8 mouse cellular contexts compared by ENCODE assay signal in the genomic region with DNA sequence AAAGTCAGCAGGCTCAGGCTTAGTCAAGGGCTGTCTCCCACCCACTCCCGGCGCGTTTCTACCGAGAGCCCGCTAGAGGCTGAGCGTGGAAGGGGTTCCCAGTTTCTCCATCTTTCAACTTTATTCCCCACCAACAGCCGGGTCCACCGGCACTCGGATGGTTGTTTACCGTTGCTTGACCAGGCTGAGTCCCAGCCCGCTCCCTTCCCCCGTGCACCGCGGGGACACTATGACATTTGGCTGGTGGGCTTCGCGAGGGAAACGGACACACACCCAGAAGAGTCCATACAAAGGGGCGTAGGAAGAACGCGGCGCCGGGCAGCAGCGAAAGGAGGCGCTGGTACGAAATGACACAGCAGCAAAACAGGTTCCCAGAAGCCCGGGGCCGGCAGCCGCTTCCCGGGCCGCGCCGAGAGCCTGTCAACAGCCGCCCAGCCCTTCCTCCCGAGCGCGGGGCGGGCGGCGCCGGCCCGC. TPM values are rescaled to one million over a fixed set of nuclear protein-coding genes. Genes with fewer than 3 reads are reported as not detected.
A peak's percentile ranks its signal among the peaks of the same experiment; 100 is the strongest.
DNase-seq lines count a peak whose midpoint lies in the region; ATAC-seq lines count a peak whose summit lies in the region.

No protein-coding gene starts in this region.

- H3K27ac ChIP-seq in forebrain, embryonic 14.5 days (ENCODE audit: low read depth, low read length): peak overlapping the region; percentile 58; the same call in 1 of the 2 replicates
- H3K27ac ChIP-seq in hindbrain, embryonic 14.5 days: peak overlapping the region; percentile 27; the same call in 1 of the 2 replicates
- peak overlapping the region; percentile 68 for H3K27ac ChIP-seq in limb, embryonic 11.5 days (replicated peaks; ENCODE audit: low read depth, low read length)
- peak overlapping the region; percentile 80 for H3K27ac ChIP-seq in midbrain, embryonic 13.5 days

- peak overlapping the region; percentile 84 for H3K4me2 ChIP-seq in forebrain, embryonic 14.5 days (ENCODE audit: low read length)
- peak overlapping the region; percentile 77 for H3K4me2 ChIP-seq in hindbrain, embryonic 14.5 days (replicated peaks)
- H3K4me2 ChIP-seq in limb, embryonic 11.5 days (ENCODE audit: low read depth, severe bottlenecking): peak overlapping the region; percentile 93
- H3K4me2 ChIP-seq in midbrain, embryonic 13.5 days (replicated peaks): peak overlapping the region; percentile 94

- DNase-seq in heart, adult 11 months: peak; percentile 91
- DNase-seq in heart, adult 8-10 months (ENCODE audit: low spot score): no peak
- peak; percentile 65 for DNase-seq in forebrain, embryonic 14.5 days (ENCODE audit: low spot score)
- peak; percentile 46 for DNase-seq in hindbrain, embryonic 14.5 days (ENCODE audit: low spot score)
- DNase-seq in limb, embryonic 11.5 days (ENCODE audit: low spot score): peak; percentile 65
- DNase-seq in spleen, postnatal 14 days (ENCODE audit: low spot score in 2 of 2): peak; percentile 26 to 46

- peak; percentile 34; the same call in 1 of the 2 replicates for ATAC-seq in cerebellum, adult (ENCODE audit: insufficient number of reproducible peaks, low FRiP score, low TSS enrichment)
- peak; percentile 13; the same call in 1 of the 2 replicates for ATAC-seq in forebrain, embryonic 14.5 days
- peak; percentile 13; the same call in 1 of the 2 replicates for ATAC-seq in hindbrain, embryonic 14.5 days (ENCODE audit: low FRiP score)
- peak; percentile 31; the same call in 1 of the 2 replicates for ATAC-seq in limb, embryonic 11.5 days (ENCODE audit: insufficient number of reproducible peaks, low FRiP score, low TSS enrichment, low read depth)
- peak; percentile 34 for ATAC-seq in midbrain, embryonic 13.5 days

- WGBS in forebrain, embryonic 14.5 days: 1% methylated on average over 25 of the region's 41 CpGs
- WGBS in hindbrain, embryonic 14.5 days: under 1% methylated on average over 32 of the region's 41 CpGs
- WGBS in limb, embryonic 11.5 days: under 1% methylated on average over 36 of the region's 41 CpGs
- 0% methylated on average over 34 of the region's 41 CpGs for WGBS in midbrain, embryonic 13.5 days

- peak overlapping the region; percentile 68 for H3K9ac ChIP-seq in forebrain, embryonic 14.5 days (ENCODE audit: low read length)
- H3K9ac ChIP-seq in hindbrain, embryonic 14.5 days: peak overlapping the region; percentile 51
- peak overlapping the region; percentile 70 for H3K9ac ChIP-seq in limb, embryonic 11.5 days (ENCODE audit: low read length)
- H3K9ac ChIP-seq in midbrain, embryonic 13.5 days (replicated peaks): peak overlapping the region; percentile 73

- H3K4me3 ChIP-seq in forebrain, embryonic 14.5 days (ENCODE audit: low read depth, low read length): peak overlapping the region; percentile 69
- H3K4me3 ChIP-seq in hindbrain, embryonic 14.5 days (replicated peaks; ENCODE audit: low read length): peak overlapping the region; percentile 48
- H3K4me3 ChIP-seq in limb, embryonic 11.5 days (ENCODE audit: low read depth, low read length): peak overlapping the region; percentile 77
- H3K4me3 ChIP-seq in midbrain, embryonic 13.5 days (replicated peaks): peak overlapping the region; percentile 90

- no peaks in the 10 kb centered on the region for H3K36me3 ChIP-seq in forebrain, embryonic 14.5 days (ENCODE audit: control insufficient read depth, insufficient read depth, low read length)
- no peaks in the 10 kb centered on the region for H3K36me3 ChIP-seq in hindbrain, embryonic 14.5 days (replicated peaks; ENCODE audit: control insufficient read depth, insufficient read depth)
- no peaks in the 10 kb centered on the region for H3K36me3 ChIP-seq in limb, embryonic 11.5 days (ENCODE audit: control insufficient read depth, insufficient read depth, low read length)
- no peaks in the 10 kb centered on the region for H3K36me3 ChIP-seq in midbrain, embryonic 13.5 days

- peaks cover 15% of the 10 kb centered on the region for H3K4me1 ChIP-seq in forebrain, embryonic 14.5 days (ENCODE audit: control insufficient read depth, insufficient read depth, low read length)
- H3K4me1 ChIP-seq in hindbrain, embryonic 14.5 days (replicated peaks; ENCODE audit: control insufficient read depth, insufficient read depth, low read length): peaks cover 20% of the 10 kb centered on the region
- peaks cover 6% of the 10 kb centered on the region; the same call in 1 of the 2 replicates for H3K4me1 ChIP-seq in limb, embryonic 11.5 days (ENCODE audit: control insufficient read depth, insufficient read depth, low read length)
- peaks cover 26% of the 10 kb centered on the region for H3K4me1 ChIP-seq in midbrain, embryonic 13.5 days (replicated peaks)

- H3K27me3 ChIP-seq in forebrain, embryonic 14.5 days (replicated peaks; ENCODE audit: control insufficient read depth, insufficient read depth, low read length): no peaks in the 10 kb centered on the region
- no peaks in the 10 kb centered on the region for H3K27me3 ChIP-seq in hindbrain, embryonic 14.5 days (ENCODE audit: control insufficient read depth, insufficient read depth, low read length)
- H3K27me3 ChIP-seq in limb, embryonic 11.5 days (ENCODE audit: control insufficient read depth, insufficient read depth, low read length): no peaks in the 10 kb centered on the region
- no peaks in the 10 kb centered on the region for H3K27me3 ChIP-seq in midbrain, embryonic 13.5 days

- H3K9me3 ChIP-seq in forebrain, embryonic 14.5 days (replicated peaks; ENCODE audit: control insufficient read depth, low read length): no peaks in the 10 kb centered on the region
- no peaks in the 10 kb centered on the region for H3K9me3 ChIP-seq in hindbrain, embryonic 14.5 days (ENCODE audit: control insufficient read depth, low read length)
- no peaks in the 10 kb centered on the region for H3K9me3 ChIP-seq in limb, embryonic 11.5 days (ENCODE audit: control insufficient read depth, low read length)
- H3K9me3 ChIP-seq in midbrain, embryonic 13.5 days: no peaks in the 10 kb centered on the region

RNA-seq across cellular contexts. Expression of a gene that starts 0.6 kb away (rescaled TPM):
- total RNA-seq in heart, adult 8-10 months (2022): 10 to 100 TPM in 1 of 4 experiments, 1 to 10 TPM in 3; 7.3 to 10.3 (median 7.6) TPM
- 9.8 and 10.5 TPM in 2 replicates for polyA plus RNA-seq in forebrain, embryonic 14.5 days (2014; fragmentation: Nextera tagmentation; extraction: Ambion mirVana)
- polyA plus RNA-seq in hindbrain, embryonic 14.5 days (2014; fragmentation: Nextera tagmentation; extraction: Ambion mirVana): 9.0 and 9.9 TPM in 2 replicates
- polyA plus RNA-seq in limb, embryonic 11.5 days (2014; fragmentation: Nextera tagmentation; extraction: Ambion mirVana): 16.1 and 16.8 TPM in 2 replicates
- 9.0 and 10.4 TPM in 2 replicates for polyA plus RNA-seq in midbrain, embryonic 13.5 days (2015; fragmentation: Nextera tagmentation; extraction: Ambion mirVana)

RNA-seq across cellular contexts. Expression of a gene that starts 18.2 kb away (rescaled TPM):
- total RNA-seq in heart, adult 8-10 months (2022): 10 to 100 TPM; 82.5 to 94.0 (median 93.0) TPM
- polyA plus RNA-seq in forebrain, embryonic 14.5 days (2014; fragmentation: Nextera tagmentation; extraction: Ambion mirVana): 203 and 211 TPM in 2 replicates
- 189 and 190 TPM in 2 replicates for polyA plus RNA-seq in hindbrain, embryonic 14.5 days (2014; fragmentation: Nextera tagmentation; extraction: Ambion mirVana)
- 254 TPM in 2 replicates for polyA plus RNA-seq in limb, embryonic 11.5 days (2014; fragmentation: Nextera tagmentation; extraction: Ambion mirVana)
- 194 and 202 TPM in 2 replicates for polyA plus RNA-seq in midbrain, embryonic 13.5 days (2015; fragmentation: Nextera tagmentation; extraction: Ambion mirVana)

Comparison
In these comparisons a context has a peak if more than half of its experiments do, and no peak if none do; other contexts are left out.
1. H3K27ac ChIP-seq: peak in every context shown above with its lines; median percentile 80 in midbrain, embryonic 13.5 days; 68 in limb, embryonic 11.5 days; 58 in forebrain, embryonic 14.5 days; 27 in hindbrain, embryonic 14.5 days.